Mouse (Mus musculus) left cerebral cortex, adult 18-20 months (tissue): ENCODE measurements at regions not wholly inside any gene's neighbourhood (a gene's known extent, or its start where the extent isn't known, plus 50 kb on each side); places are given as distances from the start of the nearest gene placed in this dataset.

Source experiments
- DNase-seq, 2 experiments: peaks; one replicate each; pipeline ENCODE4 v3.0.0; 2021 to 2022; ENCODE audit warnings: low spot score in 2 of 2, mixed read lengths in 1 of 2

DNA sequence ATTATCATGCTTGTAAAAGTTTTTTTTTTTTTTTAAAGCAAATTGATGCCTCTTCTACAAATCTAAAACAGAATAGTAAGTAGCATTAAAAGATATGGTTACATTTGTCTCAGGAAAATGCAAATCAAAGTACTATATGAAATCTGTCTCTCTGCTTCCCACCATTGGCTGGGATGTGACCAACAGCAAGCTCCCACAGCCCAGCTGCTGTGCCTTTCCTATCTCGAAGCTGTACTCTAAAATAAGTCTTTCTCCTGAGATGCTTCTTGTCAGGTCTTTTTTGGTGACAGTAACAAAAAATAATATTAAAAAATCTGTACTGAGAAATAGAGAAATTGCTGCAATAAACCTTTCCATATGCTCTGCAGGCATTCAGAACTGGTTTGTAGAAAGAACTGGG, 646.6 kb upstream of the Nrg3 start:
- peak; percentile 2 to 51 for DNase-seq
